Mouse (Mus musculus): ENCODE data around the gene Xrcc5. TPM values are rescaled to one million over a fixed set of nuclear protein-coding genes. Genes with fewer than 3 reads are reported as not detected.

Xrcc5 gene
- polyA plus RNA-seq, 1 experiment from 2014 or later: 23.4 TPM

DNA sequence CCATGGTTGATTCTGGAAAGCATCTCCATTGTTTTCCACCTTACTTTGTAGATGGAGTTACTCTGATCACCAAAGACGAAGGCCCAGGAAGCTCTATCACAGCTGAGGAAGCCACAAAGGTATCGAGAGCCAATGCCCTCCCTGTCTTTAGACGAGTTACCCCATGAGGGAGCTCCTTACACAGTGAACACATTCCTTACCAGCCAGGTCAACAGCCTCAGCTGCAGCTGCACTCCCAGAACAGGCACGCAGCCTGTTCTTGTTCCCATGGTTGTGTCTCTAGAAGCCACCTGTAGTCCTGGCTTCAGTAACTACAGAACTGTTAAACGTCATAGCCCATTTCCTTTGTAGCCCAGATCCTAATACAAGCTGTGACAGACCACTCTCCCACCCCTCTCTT lies 76.4 kb downstream of the Xrcc5 start:
- Histone ChIP-seq H3K4me3 (ENCODE audit: low read length) (no peak overlapping the region), H3K27me3 (ENCODE audit: control insufficient read depth, insufficient read depth, low read length) (no peaks in the 10 kb centered on the region), H3K4me1 (ENCODE audit: control insufficient read depth, insufficient read depth, low read length) (no peaks in the 10 kb centered on the region), H3K36me3 (ENCODE audit: control insufficient read depth, insufficient read depth) (0 out of 2 replicates have a peak, but pooled peaks cover 2% of the 10 kb centered on the region), H3K27ac (ENCODE audit: low read length) (no peak overlapping the region), H3K4me2 (ENCODE audit: low read depth, low read length) (no peak overlapping the region), H3K9me3 (replicated peaks; ENCODE audit: control insufficient read depth, low read length) (no peaks in the 10 kb centered on the region), H3K9ac (ENCODE audit: low read length) (no peak overlapping the region)
- 74% methylated on average over 5 of the region's 5 CpGs for WGBS
- no peak for ATAC-seq (replicated peaks; ENCODE audit: extremely low read depth, insufficient read depth, low FRiP score)

DNA sequence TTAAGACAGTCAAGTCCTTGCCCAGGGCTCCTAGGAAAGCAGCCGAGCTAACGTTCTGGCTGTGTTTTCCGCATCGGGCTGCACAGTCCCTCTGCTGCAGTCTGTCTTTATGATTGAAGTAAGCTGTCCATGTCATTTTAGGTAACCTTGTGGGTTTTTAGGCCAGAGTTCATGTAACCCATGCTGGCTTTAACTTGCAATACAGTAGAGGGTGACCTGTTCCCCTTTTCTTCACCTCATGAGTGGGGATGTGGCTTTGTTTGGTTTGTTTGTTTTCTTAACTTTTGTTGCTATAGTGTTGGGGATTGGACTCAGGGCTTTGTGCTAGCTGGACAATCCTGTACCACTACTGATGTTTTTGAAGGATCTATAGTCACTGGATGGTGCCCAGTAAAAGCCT lies 83.2 kb downstream of the Xrcc5 start:
- no peak overlapping the region for H3K9ac ChIP-seq (ENCODE audit: low read length)
- no peaks in the 10 kb centered on the region for H3K27me3 ChIP-seq (ENCODE audit: control insufficient read depth, insufficient read depth, low read length)
- peaks cover 4% of the 10 kb centered on the region; the same call in 1 of the 2 replicates for H3K36me3 ChIP-seq (ENCODE audit: control insufficient read depth, insufficient read depth)
- H3K4me2 ChIP-seq (ENCODE audit: low read depth, low read length): no peak overlapping the region
- ATAC-seq (replicated peaks; ENCODE audit: extremely low read depth, insufficient read depth, low FRiP score): no peak
- H3K4me1 ChIP-seq (ENCODE audit: control insufficient read depth, insufficient read depth, low read length): no peaks in the 10 kb centered on the region
- H3K27ac ChIP-seq (ENCODE audit: low read length): no peak overlapping the region
- H3K4me3 ChIP-seq (ENCODE audit: low read length): no peak overlapping the region
- H3K9me3 ChIP-seq (replicated peaks; ENCODE audit: control insufficient read depth, low read length): no peaks in the 10 kb centered on the region
- WGBS: 86% methylated on average over 4 of the region's 4 CpGs

DNA sequence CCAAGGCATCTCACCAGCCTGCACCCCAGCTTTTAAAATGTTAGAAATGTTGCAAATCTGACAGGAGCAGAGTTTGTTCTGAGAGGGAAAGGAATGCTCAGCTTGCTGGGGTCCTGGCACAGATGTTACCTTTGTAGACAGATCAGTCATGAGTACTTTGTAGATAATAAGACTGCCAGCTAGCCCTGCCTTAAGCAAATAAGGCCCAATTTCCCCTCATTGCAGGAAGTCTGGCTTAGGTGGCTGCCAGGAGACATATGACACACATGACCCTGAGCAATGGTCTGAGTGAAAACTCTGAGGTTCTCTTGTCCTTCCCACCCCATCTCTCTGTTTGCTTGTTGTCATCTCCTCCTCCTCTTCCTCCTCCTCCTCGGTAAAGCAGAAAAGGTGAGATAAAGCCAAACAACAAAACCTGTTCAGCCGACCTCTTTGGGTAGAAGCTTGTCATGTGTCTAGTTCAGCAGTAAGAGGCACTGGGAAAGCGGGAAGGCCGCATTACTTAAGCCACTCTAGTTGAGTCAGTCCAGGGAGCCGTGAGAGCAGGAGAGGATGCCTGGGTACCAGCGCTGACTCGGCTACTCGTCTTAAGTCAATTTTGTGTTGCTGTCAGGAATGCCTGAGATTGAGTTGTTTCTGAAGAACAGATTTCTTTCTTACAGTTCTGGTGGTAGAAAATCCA lies 92.6 kb downstream of the Xrcc5 start:
- H3K27me3 ChIP-seq (ENCODE audit: control insufficient read depth, insufficient read depth, low read length): no peaks in the 10 kb centered on the region
- H3K36me3 ChIP-seq (ENCODE audit: control insufficient read depth, insufficient read depth): peaks cover 9% of the 10 kb centered on the region
- H3K27ac ChIP-seq (ENCODE audit: low read length): no peak overlapping the region
- no peak for ATAC-seq (replicated peaks; ENCODE audit: extremely low read depth, insufficient read depth, low FRiP score)
- no peak overlapping the region for H3K4me2 ChIP-seq (ENCODE audit: low read depth, low read length)
- no peaks in the 10 kb centered on the region for H3K4me1 ChIP-seq (ENCODE audit: control insufficient read depth, insufficient read depth, low read length)
- H3K9ac ChIP-seq (ENCODE audit: low read length): no peak overlapping the region
- no peak overlapping the region for H3K4me3 ChIP-seq (ENCODE audit: low read length)
- WGBS: 70% methylated on average over 8 of the region's 8 CpGs
- H3K9me3 ChIP-seq (replicated peaks; ENCODE audit: control insufficient read depth, low read length): no peaks in the 10 kb centered on the region

DNA sequence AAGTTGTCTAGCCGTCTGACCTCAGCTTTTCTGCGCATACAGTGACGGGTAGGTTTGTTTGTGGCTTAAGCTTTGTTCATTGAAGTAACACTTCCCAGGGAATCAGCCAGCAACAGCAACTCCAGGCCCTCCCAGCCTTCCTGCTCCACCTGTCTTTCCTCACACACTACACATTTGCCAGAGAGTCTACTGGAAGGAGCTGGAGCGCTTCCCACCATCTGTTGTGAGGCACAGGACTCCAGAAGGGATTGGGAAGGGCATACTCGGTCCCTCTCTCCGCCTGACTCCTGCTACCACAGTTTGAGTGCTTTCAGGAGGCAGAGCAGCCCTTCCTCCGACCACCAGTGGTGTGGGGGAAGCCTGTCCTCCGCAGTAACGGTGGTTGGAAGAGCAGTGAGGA lies 93.4 kb downstream of the Xrcc5 start:
- Histone ChIP-seq H3K4me1 (ENCODE audit: control insufficient read depth, insufficient read depth, low read length) (no peaks in the 10 kb centered on the region), H3K4me3 (ENCODE audit: low read length) (no peak overlapping the region), H3K36me3 (ENCODE audit: control insufficient read depth, insufficient read depth) (peaks cover 5% of the 10 kb centered on the region), H3K9ac (ENCODE audit: low read length) (no peak overlapping the region), H3K27me3 (ENCODE audit: control insufficient read depth, insufficient read depth, low read length) (no peaks in the 10 kb centered on the region), H3K9me3 (replicated peaks; ENCODE audit: control insufficient read depth, low read length) (no peaks in the 10 kb centered on the region), H3K4me2 (ENCODE audit: low read depth, low read length) (no peak overlapping the region), H3K27ac (ENCODE audit: low read length) (no peak overlapping the region)
- no peak for ATAC-seq (replicated peaks; ENCODE audit: extremely low read depth, insufficient read depth, low FRiP score)
- 79% methylated on average over 9 of the region's 9 CpGs for WGBS

DNA sequence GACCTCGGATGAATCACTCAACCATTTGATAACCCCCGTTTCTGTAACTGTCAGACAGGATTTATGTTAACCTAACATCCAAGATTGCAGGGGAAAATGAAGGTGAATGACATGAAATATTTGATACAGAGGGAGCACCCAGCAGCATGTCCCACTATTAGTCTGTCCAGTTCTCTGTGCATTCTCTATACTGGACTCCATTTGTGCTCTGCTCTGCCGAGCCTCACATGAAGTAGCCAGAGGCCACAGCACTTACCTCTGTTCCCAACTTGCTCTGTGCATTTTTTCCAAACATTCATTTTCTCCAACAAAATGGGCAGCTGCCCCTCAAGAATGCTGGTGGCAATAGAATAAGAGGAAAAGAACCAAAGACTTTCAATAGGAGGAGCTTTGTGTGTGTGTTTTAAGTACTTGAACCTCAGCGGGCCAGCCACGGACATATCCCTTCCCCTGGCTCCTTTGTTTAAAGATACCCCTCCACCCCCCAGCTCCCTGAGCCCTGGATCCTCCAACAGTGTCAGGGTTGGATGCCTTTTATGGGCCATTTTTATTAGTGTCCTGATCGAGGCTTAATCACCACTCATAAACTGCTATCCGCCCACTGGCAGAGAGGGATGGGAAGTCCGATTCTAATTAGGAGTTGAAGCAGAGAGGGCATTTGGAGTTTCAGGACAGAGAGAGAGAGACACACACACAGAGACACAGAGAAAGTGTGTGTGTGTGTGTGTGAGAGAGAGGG lies 94.3 kb downstream of the Xrcc5 start:
- WGBS: 74% methylated on average over 8 of the region's 8 CpGs
- no peaks in the 10 kb centered on the region for H3K27me3 ChIP-seq (ENCODE audit: control insufficient read depth, insufficient read depth, low read length)
- ATAC-seq (replicated peaks; ENCODE audit: extremely low read depth, insufficient read depth, low FRiP score): no peak
- no peak overlapping the region for H3K27ac ChIP-seq (ENCODE audit: low read length)
- H3K4me2 ChIP-seq (ENCODE audit: low read depth, low read length): no peak overlapping the region
- no peaks in the 10 kb centered on the region for H3K4me1 ChIP-seq (ENCODE audit: control insufficient read depth, insufficient read depth, low read length)
- no peak overlapping the region for H3K4me3 ChIP-seq (ENCODE audit: low read length)
- H3K9me3 ChIP-seq (replicated peaks; ENCODE audit: control insufficient read depth, low read length): no peaks in the 10 kb centered on the region
- no peak overlapping the region for H3K9ac ChIP-seq (ENCODE audit: low read length)
- H3K36me3 ChIP-seq (ENCODE audit: control insufficient read depth, insufficient read depth): peaks cover 5% of the 10 kb centered on the region

DNA sequence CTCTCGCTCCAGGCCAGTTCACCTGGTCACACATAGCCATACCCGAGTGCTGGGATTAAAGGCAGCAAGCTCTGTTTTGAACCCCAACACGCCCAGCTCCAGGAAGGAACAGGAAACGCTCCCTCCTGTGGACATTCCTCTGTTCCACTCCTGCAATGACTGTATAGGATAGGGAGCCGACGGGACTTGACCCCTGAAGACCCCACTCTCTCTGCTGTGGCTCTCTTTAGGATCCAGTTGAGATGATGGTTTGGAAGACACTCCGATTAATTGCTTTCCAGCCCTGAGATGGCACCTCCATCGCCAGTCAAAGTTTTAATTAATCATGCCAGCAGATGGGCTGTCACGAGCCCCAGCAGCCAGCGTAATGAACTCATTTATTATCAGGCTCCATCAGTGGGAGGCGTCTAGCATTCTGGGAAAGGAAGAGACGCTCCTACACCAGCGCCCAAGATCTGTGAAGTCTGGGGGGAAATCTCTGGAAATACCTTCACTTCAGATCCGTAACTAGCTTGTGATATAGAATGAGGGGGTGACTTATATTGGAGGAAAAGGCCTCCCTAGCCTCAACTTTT lies 99.4 kb downstream of the Xrcc5 start:
- H3K4me1 ChIP-seq (ENCODE audit: control insufficient read depth, insufficient read depth, low read length): no peaks in the 10 kb centered on the region
- H3K9ac ChIP-seq (ENCODE audit: low read length): no peak overlapping the region
- no peaks in the 10 kb centered on the region for H3K27me3 ChIP-seq (ENCODE audit: control insufficient read depth, insufficient read depth, low read length)
- no peaks in the 10 kb centered on the region for H3K36me3 ChIP-seq (ENCODE audit: control insufficient read depth, insufficient read depth)
- no peak for ATAC-seq (replicated peaks; ENCODE audit: extremely low read depth, insufficient read depth, low FRiP score)
- H3K4me2 ChIP-seq (ENCODE audit: low read depth, low read length): no peak overlapping the region
- H3K27ac ChIP-seq (ENCODE audit: low read length): no peak overlapping the region
- 62% methylated on average over 14 of the region's 14 CpGs for WGBS
- no peaks in the 10 kb centered on the region for H3K9me3 ChIP-seq (replicated peaks; ENCODE audit: control insufficient read depth, low read length)
- H3K4me3 ChIP-seq (ENCODE audit: low read length): no peak overlapping the region

DNA sequence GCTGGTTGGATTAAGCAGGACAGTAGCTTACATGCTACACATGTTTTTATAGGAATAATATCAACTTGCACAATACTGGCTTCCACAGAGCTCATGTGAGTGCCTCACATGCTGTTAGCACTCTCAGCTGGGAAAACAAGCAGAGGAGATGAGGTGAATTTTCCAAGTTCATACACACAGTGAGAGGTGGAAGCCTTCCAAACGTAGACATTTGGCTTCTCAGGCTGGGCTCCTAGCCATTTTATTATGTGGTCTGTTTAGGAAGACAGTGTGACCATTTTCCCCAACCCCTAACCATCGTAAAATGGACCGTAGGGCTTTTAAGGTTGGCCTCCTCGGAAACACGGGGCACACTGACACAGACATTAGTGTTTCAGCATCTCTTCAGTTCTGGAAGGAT lies 102.7 kb downstream of the Xrcc5 start:
- Histone ChIP-seq H3K36me3 (ENCODE audit: control insufficient read depth, insufficient read depth) (no peaks in the 10 kb centered on the region), H3K4me2 (ENCODE audit: low read depth, low read length) (no peak overlapping the region), H3K9me3 (replicated peaks; ENCODE audit: control insufficient read depth, low read length) (no peaks in the 10 kb centered on the region), H3K27ac (ENCODE audit: low read length) (no peak overlapping the region), H3K9ac (ENCODE audit: low read length) (no peak overlapping the region), H3K27me3 (ENCODE audit: control insufficient read depth, insufficient read depth, low read length) (no peaks in the 10 kb centered on the region), H3K4me1 (ENCODE audit: control insufficient read depth, insufficient read depth, low read length) (no peaks in the 10 kb centered on the region), H3K4me3 (ENCODE audit: low read length) (no peak overlapping the region)
- no peak for ATAC-seq (replicated peaks; ENCODE audit: extremely low read depth, insufficient read depth, low FRiP score)
- WGBS: 79% methylated on average over 5 of the region's 5 CpGs

DNA sequence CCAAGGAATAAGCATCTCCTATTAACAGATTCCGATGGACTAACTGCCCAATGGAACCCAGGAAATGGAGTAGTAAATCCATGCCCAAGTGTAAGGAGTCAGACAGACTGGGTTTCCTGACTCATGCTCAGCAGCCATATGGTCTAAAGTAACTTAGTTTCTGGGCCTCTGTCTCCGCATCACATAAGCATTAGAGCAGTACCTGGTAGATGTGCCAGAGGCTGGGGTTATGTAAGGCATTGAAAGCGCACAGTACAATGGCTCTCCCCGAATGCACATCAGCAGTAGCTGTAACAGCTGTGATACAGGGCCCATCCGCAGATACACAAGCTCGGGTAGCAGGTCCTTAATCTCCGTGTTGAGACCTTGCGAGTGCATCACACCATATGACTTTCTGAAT lies 103.9 kb downstream of the Xrcc5 start:
- WGBS: 87% methylated on average over 8 of the region's 8 CpGs
- ATAC-seq (replicated peaks; ENCODE audit: extremely low read depth, insufficient read depth, low FRiP score): no peak
- H3K4me2 ChIP-seq (ENCODE audit: low read depth, low read length): no peak overlapping the region
- H3K4me1 ChIP-seq (ENCODE audit: control insufficient read depth, insufficient read depth, low read length): no peaks in the 10 kb centered on the region
- no peaks in the 10 kb centered on the region for H3K9me3 ChIP-seq (replicated peaks; ENCODE audit: control insufficient read depth, low read length)
- no peak overlapping the region for H3K4me3 ChIP-seq (ENCODE audit: low read length)
- no peaks in the 10 kb centered on the region for H3K27me3 ChIP-seq (ENCODE audit: control insufficient read depth, insufficient read depth, low read length)
- H3K9ac ChIP-seq (ENCODE audit: low read length): no peak overlapping the region
- H3K36me3 ChIP-seq (ENCODE audit: control insufficient read depth, insufficient read depth): no peaks in the 10 kb centered on the region
- H3K27ac ChIP-seq (ENCODE audit: low read length): no peak overlapping the region

DNA sequence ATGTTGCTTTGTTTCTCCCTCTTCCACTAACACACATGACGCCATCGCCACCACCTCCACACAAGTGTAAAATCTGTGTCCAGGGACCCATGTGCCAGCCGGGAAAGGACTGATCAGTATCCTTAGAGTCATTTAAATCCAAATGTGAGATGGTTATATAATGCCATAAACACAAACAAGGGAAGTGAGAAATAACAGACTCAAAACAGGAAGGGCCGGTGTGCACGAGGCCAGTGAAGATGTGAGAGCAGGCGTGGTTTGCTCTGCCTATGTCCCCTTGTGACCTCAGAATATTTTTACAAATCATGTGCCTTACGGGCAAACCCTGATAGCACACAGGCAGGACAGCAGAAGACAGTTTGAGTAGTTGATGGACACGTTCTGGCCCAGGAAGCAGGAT lies 106.0 kb downstream of the Xrcc5 start:
- Histone ChIP-seq H3K27me3 (ENCODE audit: control insufficient read depth, insufficient read depth, low read length) (no peaks in the 10 kb centered on the region), H3K9ac (ENCODE audit: low read length) (no peak overlapping the region)

More for the DNA sequence above, 106.0 kb downstream of the Xrcc5 start:
- Histone ChIP-seq H3K4me3 (ENCODE audit: low read length) (no peak overlapping the region), H3K9me3 (replicated peaks; ENCODE audit: control insufficient read depth, low read length) (no peaks in the 10 kb centered on the region), H3K36me3 (ENCODE audit: control insufficient read depth, insufficient read depth) (no peaks in the 10 kb centered on the region), H3K4me2 (ENCODE audit: low read depth, low read length) (no peak overlapping the region), H3K4me1 (ENCODE audit: control insufficient read depth, insufficient read depth, low read length) (no peaks in the 10 kb centered on the region), H3K27ac (ENCODE audit: low read length) (no peak overlapping the region)
- 86% methylated on average over 8 of the region's 8 CpGs for WGBS
- no peak for ATAC-seq (replicated peaks; ENCODE audit: extremely low read depth, insufficient read depth, low FRiP score)

Measured in heart, embryonic 16.5 days (tissue).